Mouse (Mus musculus): Measurements from ENCODE around the gene Chchd6. TPM values are rescaled to one million over a fixed set of nuclear protein-coding genes. Genes with fewer than 3 reads are reported as not detected.

Chchd6 gene
- 14.7 and 33.6 TPM in 2 replicates for polyA plus RNA-seq (2012)

DNA sequence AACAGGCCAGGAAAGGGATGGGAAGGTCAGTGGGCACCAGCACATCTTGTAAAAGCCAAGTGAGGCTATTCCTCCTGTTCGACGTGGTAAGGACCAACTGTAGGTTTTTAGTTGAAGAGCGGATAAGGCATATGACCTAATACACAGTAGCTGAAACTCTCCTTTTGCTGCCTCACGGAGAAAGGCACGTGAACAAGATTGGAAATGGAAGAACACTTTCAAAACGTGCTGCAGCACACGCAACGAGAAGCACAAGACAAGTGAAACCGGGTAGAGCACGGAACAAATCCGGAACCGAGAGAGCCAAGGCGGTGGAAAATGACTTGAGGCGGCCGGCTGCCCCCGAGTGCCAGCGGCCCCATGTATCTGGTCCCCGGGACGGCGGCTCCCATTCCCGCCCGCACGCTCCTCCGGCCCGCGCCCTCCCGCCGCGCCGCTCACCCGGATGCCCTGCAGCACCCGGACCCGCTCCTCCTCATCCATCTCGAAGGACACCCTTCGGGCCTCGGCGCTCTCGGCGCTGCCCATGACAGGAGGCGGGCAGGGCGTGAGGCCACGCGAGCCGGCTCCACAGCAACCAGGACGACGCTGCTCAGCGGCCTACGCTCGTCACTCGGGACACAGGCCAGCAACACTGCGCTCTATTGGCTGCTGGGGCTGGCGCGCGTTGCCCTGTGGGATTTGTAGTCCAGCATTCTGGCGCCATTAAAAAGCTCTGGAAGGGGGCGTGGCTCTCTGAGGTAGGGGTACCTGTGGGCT is at the start of gene Chchd6:
Chchd6 (minus strand) TSS at position 635 of the 759 bp plus-strand sequence.
- TF ChIP-seq GATA1 (IDR thresholded peaks at IDR 0.05; ENCODE audit: low read length): no peak

DNA sequence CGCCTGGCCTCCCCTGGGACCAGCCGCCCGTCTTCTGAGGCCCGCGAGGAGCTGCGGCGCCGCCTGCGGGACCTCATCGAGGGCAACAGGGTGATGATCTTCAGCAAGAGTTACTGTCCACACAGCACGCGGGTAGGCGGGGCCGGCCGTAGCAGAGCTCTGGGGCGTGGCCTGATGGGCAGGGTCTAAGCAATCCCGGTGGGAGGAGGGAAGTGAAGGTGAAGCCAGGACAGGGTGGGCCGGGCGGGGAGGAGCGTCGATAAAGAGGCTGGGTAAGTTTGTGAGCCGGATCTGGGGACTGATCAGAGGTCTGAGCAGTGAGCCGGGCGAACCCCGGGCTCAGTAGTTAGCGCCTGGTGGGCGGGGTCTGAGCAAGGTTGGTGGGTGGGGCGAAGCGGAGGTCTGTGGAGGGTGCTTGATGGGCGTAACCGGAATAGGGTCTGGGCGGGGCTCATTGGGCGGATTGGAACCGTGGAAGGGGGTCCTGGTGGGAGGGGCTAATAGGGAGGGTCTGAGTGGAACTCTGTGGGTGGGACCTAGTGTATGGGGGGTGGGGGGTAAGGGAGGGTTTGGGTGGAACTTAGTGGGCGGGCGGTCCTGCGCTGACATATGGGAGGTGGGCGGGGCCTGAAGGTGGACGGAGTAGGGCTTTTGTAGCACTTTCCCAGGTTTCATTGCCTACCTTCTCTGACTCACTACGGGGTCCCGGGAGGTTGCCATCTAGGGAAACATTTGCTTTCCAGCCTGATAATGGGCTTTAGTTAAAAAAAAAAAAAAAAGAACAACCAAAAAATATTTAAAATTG is 49.0 kb upstream of the Chchd6 start:
- no peak for TF ChIP-seq GATA1 (IDR thresholded peaks at IDR 0.05; ENCODE audit: low read length)

DNA sequence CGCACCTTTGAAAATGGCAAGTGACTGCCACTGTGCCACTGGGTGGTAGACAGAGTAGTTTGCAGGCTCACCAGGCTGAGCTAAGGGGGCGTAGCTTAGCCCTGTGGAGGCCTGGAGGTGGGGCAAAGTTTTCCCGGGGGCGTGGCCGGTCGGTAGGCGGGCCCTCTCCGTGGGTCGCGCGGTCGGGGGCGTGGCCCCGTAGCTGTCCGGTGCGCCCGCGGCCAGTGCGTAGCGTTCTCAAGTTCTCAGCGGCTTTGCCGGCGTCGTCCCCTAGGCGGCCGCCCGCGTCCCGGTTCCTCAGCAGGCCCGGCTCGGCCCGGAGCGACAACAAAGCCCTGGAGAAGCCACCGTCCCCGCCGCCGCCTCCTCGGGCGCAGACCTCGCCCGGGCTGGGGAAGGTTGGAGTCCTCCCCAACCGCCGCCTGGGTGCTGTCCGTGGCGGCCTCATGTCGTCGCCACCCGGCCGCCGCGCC is 48.4 kb upstream of the Chchd6 start, which contains the start of gene Txnrd3:
Txnrd3 (plus strand) TSS at position 191 of the 473 bp plus-strand sequence.
- TF ChIP-seq GATA1 (IDR thresholded peaks at IDR 0.05; ENCODE audit: low read length): no peak

DNA sequence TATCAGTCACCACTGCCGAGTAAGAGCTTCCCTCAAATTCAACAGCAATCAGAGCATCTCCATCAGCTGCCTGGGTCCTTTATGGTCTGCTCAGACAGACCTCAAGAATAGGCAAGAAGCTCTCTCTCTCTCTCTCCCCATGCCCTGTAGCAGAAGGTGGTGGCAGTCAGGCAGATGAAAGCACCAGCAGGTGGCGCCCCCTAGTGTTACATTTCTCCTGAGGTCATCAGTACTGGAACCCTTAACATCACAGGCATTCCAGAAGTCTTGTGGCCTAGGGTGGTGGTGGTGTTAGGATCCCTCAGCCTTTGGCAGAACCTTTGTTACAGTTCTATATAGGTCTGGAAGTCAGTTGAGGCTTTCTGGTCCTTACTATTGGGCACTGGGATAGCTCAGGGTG is 43.6 kb upstream of the Chchd6 start:
- no peak for TF ChIP-seq GATA1 (IDR thresholded peaks at IDR 0.05; ENCODE audit: low read length)

DNA sequence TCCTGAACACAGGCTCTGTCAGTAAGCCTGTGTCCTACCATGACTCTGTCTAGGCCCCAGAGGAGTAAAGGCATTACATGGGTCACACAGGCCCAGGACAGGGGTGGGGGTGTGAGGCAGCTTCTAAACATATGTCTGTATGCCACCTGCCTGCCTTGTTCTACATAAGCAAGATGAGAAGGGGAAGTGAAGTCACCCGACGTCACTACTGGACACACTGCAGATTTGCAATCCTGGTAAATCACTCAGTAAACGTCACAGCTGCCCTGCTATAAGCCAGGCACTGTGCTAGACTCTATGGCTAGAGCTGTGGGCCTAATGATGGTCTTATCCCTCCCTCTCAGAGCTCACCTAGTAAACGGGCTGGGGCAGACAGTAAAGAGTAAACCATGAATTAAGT is 42.5 kb upstream of the Chchd6 start:
- no peak for TF ChIP-seq GATA1 (IDR thresholded peaks at IDR 0.05; ENCODE audit: low read length)

DNA sequence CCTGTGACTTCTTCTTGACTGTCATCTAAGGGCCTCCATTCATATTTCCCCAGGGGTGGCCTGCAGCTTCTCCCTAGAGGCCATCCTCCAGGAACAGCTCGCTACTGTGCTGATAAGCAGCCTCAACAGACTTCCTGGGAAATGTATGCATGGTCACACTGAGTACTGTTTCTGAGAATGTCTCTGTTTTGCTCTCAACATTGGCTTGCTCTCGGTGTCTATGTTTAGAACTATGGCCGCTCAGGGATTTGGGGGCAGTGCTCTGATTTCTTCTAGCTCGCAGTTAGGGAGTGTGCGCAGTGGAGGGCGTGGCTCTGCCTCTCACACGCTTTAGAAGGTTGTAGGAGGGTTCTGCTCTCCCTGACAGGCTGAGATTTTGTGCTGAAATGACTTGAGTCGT is 38.9 kb upstream of the Chchd6 start:
- no peak for TF ChIP-seq GATA1 (IDR thresholded peaks at IDR 0.05; ENCODE audit: low read length)

DNA sequence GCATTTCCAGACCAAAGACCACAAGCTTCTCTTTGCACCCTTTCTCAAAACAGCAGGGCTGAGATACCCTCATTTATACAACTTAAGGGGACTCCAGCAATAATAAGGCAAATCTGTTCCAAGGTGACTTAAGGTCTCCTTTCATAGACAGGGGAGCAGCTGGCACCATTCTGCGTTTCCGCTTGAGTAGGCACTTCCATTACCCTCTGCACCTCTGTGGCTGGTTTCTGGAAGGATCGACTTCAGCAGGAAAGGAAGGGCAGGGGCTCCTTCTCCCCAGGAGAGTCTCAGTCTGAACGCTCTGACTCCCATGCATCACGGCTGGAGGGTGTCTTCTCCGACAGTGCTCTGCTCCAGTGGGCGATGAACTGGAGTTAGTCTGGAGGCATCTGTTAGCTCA is 37.7 kb upstream of the Chchd6 start:
- no peak for TF ChIP-seq GATA1 (IDR thresholded peaks at IDR 0.05; ENCODE audit: low read length)

DNA sequence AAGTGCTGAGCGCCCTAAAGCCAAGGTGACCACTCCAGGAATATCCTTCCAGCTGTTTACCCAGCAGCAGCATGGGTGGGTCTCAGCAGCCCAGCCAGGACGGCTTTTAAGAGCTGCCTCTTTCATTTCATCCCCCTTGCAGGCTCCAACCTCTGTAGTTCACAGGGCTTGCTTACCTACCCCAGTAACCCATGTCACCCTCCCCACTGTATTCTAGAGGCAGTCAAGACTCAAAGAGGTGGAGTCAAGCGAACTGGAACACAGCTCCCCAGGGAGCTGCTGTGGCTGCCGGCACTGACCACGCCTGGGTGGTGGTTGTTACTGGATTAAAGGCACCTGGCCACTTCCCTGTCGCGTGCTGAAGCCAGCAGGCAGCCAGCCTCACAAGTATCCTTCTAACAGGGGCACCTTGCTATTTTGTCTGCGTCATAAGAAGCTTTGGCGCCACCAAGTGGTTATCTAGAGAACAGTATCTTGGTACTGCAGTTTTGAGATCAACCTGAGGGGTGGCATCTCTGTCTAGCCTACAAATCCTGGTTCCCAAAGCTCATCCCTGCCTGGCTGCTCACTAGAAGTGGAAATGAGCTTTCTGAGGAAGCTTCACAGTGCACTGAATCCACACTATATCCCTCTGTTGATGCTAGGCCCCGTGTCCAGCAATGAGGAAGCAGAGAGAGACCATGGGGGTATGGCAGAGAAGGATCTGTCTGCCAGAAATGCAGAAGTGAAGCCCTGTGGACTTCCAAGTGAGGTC is 36.5 kb upstream of the Chchd6 start:
- no peak for TF ChIP-seq GATA1 (IDR thresholded peaks at IDR 0.05; ENCODE audit: low read length)

DNA sequence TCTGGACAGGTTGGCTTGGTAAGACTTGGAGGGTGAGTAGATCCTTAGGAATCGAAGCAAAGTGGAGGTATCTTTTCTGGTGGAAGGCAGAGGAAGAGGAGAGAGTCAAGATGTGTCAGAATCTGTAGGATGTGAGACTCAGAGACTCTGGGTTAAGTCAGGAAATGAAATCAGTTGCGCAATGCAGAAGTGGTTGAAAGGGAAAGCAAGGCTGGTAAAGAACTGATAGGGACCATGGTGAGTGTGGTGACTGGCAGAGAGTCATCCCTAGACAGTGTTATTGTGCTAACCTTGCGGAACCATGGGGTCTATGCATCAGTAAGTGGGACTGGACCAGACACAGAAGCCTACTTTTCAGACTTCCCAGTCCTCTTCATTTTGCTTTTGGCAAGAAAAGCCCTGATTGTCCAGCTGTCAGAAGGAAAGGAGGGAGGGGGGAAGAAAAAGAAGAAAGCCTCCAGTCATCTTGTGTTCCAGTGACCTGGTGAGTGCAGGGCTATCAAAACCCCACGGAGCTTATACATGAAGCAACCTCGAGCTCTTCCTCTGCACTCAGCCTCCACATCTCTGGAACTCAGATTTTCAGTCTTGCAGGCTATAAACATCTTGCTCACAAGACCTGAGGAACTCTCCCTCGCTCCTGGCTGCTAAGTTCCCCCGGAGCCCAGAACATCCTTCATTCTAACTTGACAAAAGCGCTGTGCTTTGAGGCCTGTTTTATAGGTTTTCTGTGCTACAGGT is 32.8 kb upstream of the Chchd6 start:
- TF ChIP-seq GATA1 (IDR thresholded peaks at IDR 0.05; ENCODE audit: low read length): no peak

DNA sequence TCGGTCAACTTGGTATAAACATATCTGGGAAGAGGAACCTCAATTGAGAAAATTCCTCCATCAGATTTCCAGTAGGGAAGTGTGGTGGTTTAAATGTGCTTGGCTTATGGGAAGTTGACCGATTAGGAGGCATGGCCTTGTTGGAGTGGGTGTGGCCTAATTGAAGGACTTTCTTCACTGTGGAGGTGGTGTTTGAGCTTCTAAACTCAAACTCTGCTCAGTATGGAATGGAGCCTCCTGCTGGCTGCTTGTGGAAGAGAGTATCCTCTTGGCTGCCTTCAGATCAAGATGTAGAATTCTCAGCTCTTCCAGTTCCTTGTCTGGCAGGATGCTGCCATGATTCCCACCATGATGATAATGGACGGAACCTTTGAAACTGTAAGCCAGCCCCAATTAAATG is 27.2 kb upstream of the Chchd6 start:
- no peak for TF ChIP-seq GATA1 (IDR thresholded peaks at IDR 0.05; ENCODE audit: low read length)

DNA sequence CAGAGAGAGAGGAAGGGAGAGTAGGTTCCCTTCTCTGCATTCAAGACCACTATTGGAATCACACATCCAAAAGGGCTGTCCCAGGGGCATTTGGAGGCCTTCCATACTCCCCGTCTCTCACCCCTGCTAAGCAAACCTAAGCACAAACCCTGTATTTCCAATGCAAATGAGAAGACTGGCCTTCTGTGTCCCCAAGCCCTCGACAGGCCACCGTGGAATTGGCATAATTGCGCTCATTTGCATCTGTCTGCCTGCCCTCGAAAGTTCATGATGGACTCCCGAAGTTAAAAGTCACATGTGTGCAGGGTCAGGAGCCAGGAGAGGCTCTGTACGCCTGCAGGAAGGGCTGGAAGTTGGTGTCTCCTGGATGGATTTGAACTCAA is 19.9 kb upstream of the Chchd6 start:
- no peak for TF ChIP-seq GATA1 (IDR thresholded peaks at IDR 0.05; ENCODE audit: low read length)

DNA sequence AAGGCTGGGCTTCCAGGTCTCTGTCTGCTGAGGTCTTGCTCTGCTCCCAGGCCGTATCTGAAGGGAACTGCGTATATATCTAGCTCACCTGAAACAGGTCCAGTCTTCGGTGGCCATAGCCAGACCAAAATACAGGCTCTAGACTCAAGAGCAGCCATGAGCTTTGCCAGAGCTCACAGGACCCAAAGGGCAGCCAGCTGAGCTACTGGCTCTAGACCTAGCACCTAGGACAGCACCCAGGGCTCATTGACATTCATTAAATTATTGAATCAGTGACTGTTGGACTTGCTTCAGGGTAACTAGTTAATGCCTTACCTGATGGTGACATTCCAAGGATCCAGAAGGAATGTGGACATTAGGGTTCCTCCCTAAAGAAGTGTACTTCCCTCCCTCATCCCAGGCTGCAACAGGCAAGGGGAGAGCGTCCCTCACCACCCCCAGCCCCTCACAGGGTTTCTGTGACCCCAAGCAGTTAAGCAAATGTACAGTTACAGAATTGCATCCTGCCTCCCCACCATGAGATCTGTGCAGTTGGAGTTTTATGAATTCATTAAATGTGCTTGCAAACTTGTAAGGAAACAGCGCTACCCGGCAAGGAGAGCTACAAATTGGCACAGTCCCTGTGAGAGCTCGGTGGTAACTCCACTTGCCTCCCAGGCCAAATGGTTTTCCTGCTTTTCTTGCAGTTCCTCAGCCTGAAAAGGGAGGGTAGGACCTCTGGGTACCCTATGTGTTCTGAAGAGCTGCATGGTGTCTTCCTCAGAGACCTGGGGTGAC is 19.3 kb upstream of the Chchd6 start:
- no peak for TF ChIP-seq GATA1 (IDR thresholded peaks at IDR 0.05; ENCODE audit: low read length)

DNA sequence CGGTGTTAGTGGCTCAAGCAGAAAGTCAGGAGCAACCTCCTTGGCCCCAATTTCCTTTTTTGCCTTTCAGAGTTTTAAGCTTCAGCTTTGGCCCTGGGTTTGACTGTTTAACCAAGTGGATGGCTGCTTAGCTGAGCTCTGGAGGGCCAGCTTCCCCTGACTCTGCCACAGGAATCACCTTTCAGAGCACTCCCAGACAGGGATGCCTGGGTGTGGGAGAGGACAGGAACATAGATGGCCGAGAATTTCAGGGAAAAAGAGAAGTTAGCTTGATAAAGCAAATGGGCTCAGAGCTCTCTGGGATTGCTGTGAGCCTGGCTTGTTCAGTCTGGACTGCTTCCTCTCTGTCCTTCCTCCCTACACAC is 18.6 kb upstream of the Chchd6 start:
- no peak for TF ChIP-seq GATA1 (IDR thresholded peaks at IDR 0.05; ENCODE audit: low read length)

DNA sequence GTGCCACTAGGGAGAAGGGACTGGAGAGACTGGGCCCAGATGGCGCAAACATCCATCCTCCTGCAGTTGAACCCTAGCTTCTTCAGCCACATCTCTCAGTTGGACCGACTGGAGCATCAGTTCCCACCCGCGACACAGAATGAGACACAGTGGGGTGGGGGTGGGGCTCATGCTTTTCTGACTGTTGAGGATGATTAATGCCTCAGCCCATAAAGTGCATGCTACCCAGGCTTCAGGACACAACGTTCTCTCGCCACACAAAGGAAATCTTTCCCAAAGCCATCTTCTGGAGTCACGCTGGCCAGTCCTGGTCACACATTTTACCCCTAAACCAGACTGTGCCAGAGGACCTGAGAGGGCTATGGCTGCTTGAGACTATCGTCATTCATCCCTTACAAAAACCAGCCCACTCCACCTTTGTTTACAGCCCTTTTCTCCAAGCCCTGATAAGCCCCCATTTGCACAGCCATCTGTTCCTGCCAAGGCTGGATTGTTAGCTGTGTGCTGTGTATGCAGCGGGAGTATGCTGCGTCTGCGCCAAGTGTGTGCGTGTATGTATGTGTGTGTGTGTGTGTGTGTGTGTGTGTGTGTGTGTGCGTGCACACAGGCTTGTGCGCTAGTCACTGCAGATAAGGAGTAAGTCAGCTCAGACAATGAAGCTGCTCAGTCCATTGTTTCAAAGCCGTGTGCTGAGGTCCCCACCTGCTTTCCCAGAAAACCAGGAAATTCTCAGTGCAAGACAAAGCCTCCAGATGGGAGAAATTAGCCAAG is 18.1 kb upstream of the Chchd6 start:
- TF ChIP-seq GATA1 (IDR thresholded peaks at IDR 0.05; ENCODE audit: low read length): no peak
